21 mouse cellular contexts compared by ENCODE assay signal in genomic region chr10:96605856-96606255, GRCm38 (mm10). TPM values are rescaled to one million over a fixed set of nuclear protein-coding genes. Genes with fewer than 3 reads are reported as not detected.
DNase-seq lines count a peak whose midpoint lies in the region; ATAC-seq lines count a peak whose summit lies in the region.
"Had no signal": no experiment of that assay in that cellular context is flagged by ENCODE, and none has a peak within 500 bp of the region (broad histone marks: within the 10 kb centered on the region; RNA-seq: fewer than 3 reads in every experiment).

No protein-coding gene starts in this region.

- peak; percentile 54 for ATAC-seq in granulocyte monocyte progenitor cell, adult 5-6 weeks (replicated peaks; ENCODE audit: poor library complexity, severe bottlenecking)
- ATAC-seq in neutrophil, adult 5-6 weeks (ENCODE audit: extremely low read depth, insufficient number of reproducible peaks, low FRiP score, poor library complexity, severe bottlenecking): peak; percentile 55; the same call in 1 of the 2 replicates
- ATAC-seq in erythroblast, adult 5-6 weeks (replicated peaks; ENCODE audit: low FRiP score, poor library complexity, severe bottlenecking): no peak
- ATAC-seq: forebrain, embryonic 14.5 days; forebrain, postnatal 0 days; hindbrain, embryonic 16.5 days; Patski had no signal

- peak; percentile 49 to 50 for DNase-seq in spleen, postnatal 36 days (ENCODE audit: low spot score in 2 of 2)
- no peak for DNase-seq in spleen, postnatal 14 days (ENCODE audit: low spot score in 2 of 2)
- DNase-seq in urinary bladder, postnatal 25 days (ENCODE audit: low spot score): no peak
- no peak for DNase-seq in embryo, embryonic 10 days (ENCODE audit: low spot score)
- DNase-seq: adrenal gland, adult 2 months; adrenal gland, postnatal 25 days; cerebellum, adult 11-12 months; cerebellum, adult 8-10 months; cerebellum, postnatal 36 days; forebrain, postnatal 0 days; gastrocnemius, adult 2 months; gastrocnemius, postnatal 14 days; heart, adult 18-20 months; heart, postnatal 10 days; heart, postnatal 36 days had no signal

RNA-seq across cellular contexts. Expression of gene Btg1, which starts 10.9 kb away (rescaled TPM):
- total RNA-seq in granulocyte monocyte progenitor cell, adult 5-6 weeks (2014; fragmentation: Nextera tagmentation): 19.0 and 20.0 TPM in 2 replicates
- total RNA-seq in granulocyte monocyte progenitor cell, adult 5-6 weeks (2017): 31.1 and 32.4 TPM in 2 replicates
- total RNA-seq in neutrophil, adult 5-6 weeks (2017): 996 and 1,066 TPM in 2 replicates
- 30.1 and 35.2 TPM in 2 replicates for total RNA-seq in erythroblast, adult 5-6 weeks (2015; ENCODE audit: low replicate concordance)
- 32.3 and 41.7 TPM in 2 replicates for total RNA-seq in erythroblast, adult 5-6 weeks (2017; ENCODE audit: low replicate concordance)

Comparison
In these comparisons a context has a peak if more than half of its experiments do, and no peak if none do; other contexts are left out.
1. DNase-seq: peak in spleen, postnatal 36 days (2 of 2); none in spleen, postnatal 14 days (0 of 2), urinary bladder, postnatal 25 days (single experiment) and embryo, embryonic 10 days (single experiment).
2. RNA of gene Btg1, which starts 10.9 kb away (total RNA-seq): 996 to 1,066 TPM in neutrophil, adult 5-6 weeks; 30.1 to 41.7 TPM in erythroblast, adult 5-6 weeks and 19.0 to 32.4 TPM in granulocyte monocyte progenitor cell, adult 5-6 weeks; every median in the first group is over 10 times any median in the second.